Mouse (Mus musculus) hindbrain, embryonic 16.5 days (tissue): ENCODE measurements around the gene Padi2. TPM values are rescaled to one million over a fixed set of nuclear protein-coding genes. Genes with fewer than 3 reads are reported as not detected.

Experiments used
- ATAC-seq: fragments of 200-750 bp; cut with Nextera tagmentation; 2 replicates; pipeline ENCODE4 v1.8.0; 2017; ENCODE audit warnings: moderate TSS enrichment, moderate library complexity
- H3K27ac ChIP-seq: fragments of 300-500 bp; sonication (generic); 2 replicates; pipeline ENCODE4 v1.5.1; 2014; ENCODE audit warnings: low read depth, mild to moderate bottlenecking, control low read depth, low read length, moderate library complexity
- H3K27me3 ChIP-seq: fragments of 300-500 bp; sonication (generic); replicated peaks from 2 replicates; pipeline ENCODE4 v1.6.1; 2014; ENCODE audit warnings: low read length; ENCODE audit not compliant: control insufficient read depth, insufficient read depth
- H3K36me3 ChIP-seq: fragments of 300-500 bp; sonication (generic); 2 replicates; pipeline ENCODE4 v1.6.1; 2014; ENCODE audit warnings: mild to moderate bottlenecking, low read length, moderate library complexity, mixed read lengths; ENCODE audit not compliant: control insufficient read depth, insufficient read depth
- H3K4me1 ChIP-seq: fragments of 300-500 bp; sonication (generic); 2 replicates; pipeline ENCODE4 v1.6.1; 2014; ENCODE audit warnings: low read depth, low read length; ENCODE audit not compliant: control insufficient read depth, insufficient read depth
- H3K4me2 ChIP-seq: fragments of 300-500 bp; sonication (generic); 2 replicates; pipeline ENCODE4 v1.6.1; 2014; ENCODE audit warnings: mild to moderate bottlenecking, low read length, control low read depth, moderate library complexity
- H3K4me3 ChIP-seq: fragments of 300-500 bp; sonication (generic); 2 replicates; pipeline ENCODE4 v1.5.1; 2014; ENCODE audit warnings: mild to moderate bottlenecking, low read length, control low read depth, moderate library complexity
- H3K9ac ChIP-seq: fragments of 300-500 bp; sonication (generic); 2 replicates; pipeline ENCODE4 v1.6.1; 2014; ENCODE audit warnings: low read depth, mild to moderate bottlenecking, control low read depth, low read length, moderate library complexity
- H3K9me3 ChIP-seq: fragments of 300-500 bp; sonication (generic); 2 replicates; pipeline ENCODE4 v1.6.1; 2014; ENCODE audit warnings: mild to moderate bottlenecking, low read length, moderate library complexity; ENCODE audit not compliant: control insufficient read depth
- WGBS: fragments of 180-500 bp; shearing (Covaris S2); extraction: QIAGEN DNeasy Blood & Tissue Kit; methylation state at CpG from one replicate; pipeline ENCODE4 v1.1.7; 2014; 5-methylcytosine and 5-hydroxymethylcytosine counted together
- polyA plus RNA-seq: library from polyadenylated mRNA; unstranded; fragments of >200 nt; fragmentation: Nextera tagmentation; extraction: Ambion mirVana; gene quantifications from 2 replicates; pipeline ENCODE4 v1.2.1, GENCODE M21; 2015

Padi2 gene
- polyA plus RNA-seq, 1 experiment from 2014 or later, result 2.4 TPM

GRCm38 (mm10) chr4:140928349-140928748 lies 22.2 kb downstream of the Padi2 start:
- H3K36me3 ChIP-seq, result no peaks in the 10 kb centered on the region
- no peak overlapping the region for H3K27ac ChIP-seq
- ATAC-seq, result no peak
- H3K4me3 ChIP-seq, result no peak overlapping the region
- H3K4me1 ChIP-seq, result no peaks in the 10 kb centered on the region; the same call in 1 of the 2 replicates
- H3K9ac ChIP-seq, result no peak overlapping the region
- no peak overlapping the region for H3K4me2 ChIP-seq
- no peaks in the 10 kb centered on the region for H3K27me3 ChIP-seq
- WGBS, result 87% methylated on average over 9 of the region's 9 CpGs
- no peaks in the 10 kb centered on the region for H3K9me3 ChIP-seq

- H3K9me3 ChIP-seq, result no peaks in the 10 kb centered on the region
- peak overlapping the region; percentile 66; the same call in 1 of the 2 replicates for H3K27ac ChIP-seq
- ATAC-seq, result peak; percentile 95
Observed at GRCm38 (mm10) chr4:140929745-140930144, 23.6 kb downstream of the Padi2 start.

GRCm38 (mm10) chr4:140930900-140931470 lies 24.8 kb downstream of the Padi2 start:
- no peak for ATAC-seq
- Histone ChIP-seq H3K4me2 (no peak overlapping the region), H3K9me3 (no peaks in the 10 kb centered on the region), H3K4me3 (no peak overlapping the region), H3K4me1 (no peaks in the 10 kb centered on the region; the same call in 1 of the 2 replicates), H3K36me3 (no peaks in the 10 kb centered on the region), H3K27ac (no peak overlapping the region), H3K27me3 (no peaks in the 10 kb centered on the region), H3K9ac (no peak overlapping the region)
- WGBS, result 62% methylated on average over 10 of the region's 10 CpGs

More at GRCm38 (mm10) chr4:140929745-140930144, 23.6 kb downstream of the Padi2 start:
- Histone ChIP-seq H3K4me1 (no peaks in the 10 kb centered on the region; the same call in 1 of the 2 replicates), H3K4me2 (no peak overlapping the region), H3K27me3 (no peaks in the 10 kb centered on the region), H3K4me3 (no peak overlapping the region), H3K9ac (no peak overlapping the region), H3K36me3 (no peaks in the 10 kb centered on the region)
- WGBS, result 44% methylated on average over 8 of the region's 8 CpGs

GRCm38 (mm10) chr4:140935643-140936042 lies 29.5 kb downstream of the Padi2 start:
- no peaks in the 10 kb centered on the region; the same call in 1 of the 2 replicates for H3K4me1 ChIP-seq
- H3K36me3 ChIP-seq, result no peaks in the 10 kb centered on the region
- H3K9ac ChIP-seq, result no peak overlapping the region
- no peaks in the 10 kb centered on the region for H3K27me3 ChIP-seq
- WGBS, result 72% methylated on average over 9 of the region's 9 CpGs
- H3K4me2 ChIP-seq, result no peak overlapping the region
- H3K4me3 ChIP-seq, result no peak overlapping the region
- no peak for ATAC-seq
- H3K9me3 ChIP-seq, result peaks cover 3% of the 10 kb centered on the region; the same call in 1 of the 2 replicates
- H3K27ac ChIP-seq, result no peak overlapping the region

GRCm38 (mm10) chr4:140944356-140944755 lies 38.2 kb downstream of the Padi2 start:
- Histone ChIP-seq H3K9ac (no peak overlapping the region), H3K4me2 (no peak overlapping the region), H3K4me1 (no peaks in the 10 kb centered on the region), H3K36me3 (no peaks in the 10 kb centered on the region), H3K4me3 (no peak overlapping the region), H3K27me3 (no peaks in the 10 kb centered on the region), H3K27ac (no peak overlapping the region), H3K9me3 (no peaks in the 10 kb centered on the region)
- no peak for ATAC-seq
- 87% methylated on average over 12 of the region's 12 CpGs for WGBS

- H3K4me2 ChIP-seq, result no peak overlapping the region
- H3K4me3 ChIP-seq, result no peak overlapping the region
- H3K4me1 ChIP-seq, result no peaks in the 10 kb centered on the region
- H3K27me3 ChIP-seq, result no peaks in the 10 kb centered on the region
- H3K9me3 ChIP-seq, result no peaks in the 10 kb centered on the region
- WGBS, result 76% methylated on average over 5 of the region's 5 CpGs
- H3K36me3 ChIP-seq, result no peaks in the 10 kb centered on the region
- no peak overlapping the region for H3K9ac ChIP-seq
- H3K27ac ChIP-seq, result no peak overlapping the region
- ATAC-seq, result no peak
Observed at GRCm38 (mm10) chr4:140944961-140945442, 38.9 kb downstream of the Padi2 start.

GRCm38 (mm10) chr4:140945571-140945970 lies 39.4 kb downstream of the Padi2 start:
- no peaks in the 10 kb centered on the region for H3K9me3 ChIP-seq
- no peak overlapping the region for H3K4me3 ChIP-seq
- no peaks in the 10 kb centered on the region for H3K27me3 ChIP-seq
- H3K36me3 ChIP-seq, result no peaks in the 10 kb centered on the region
- H3K9ac ChIP-seq, result no peak overlapping the region
- H3K27ac ChIP-seq, result no peak overlapping the region
- H3K4me1 ChIP-seq, result no peaks in the 10 kb centered on the region
- 92% methylated on average over 4 of the region's 4 CpGs for WGBS
- no peak for ATAC-seq
- H3K4me2 ChIP-seq, result no peak overlapping the region

- Histone ChIP-seq H3K9ac (no peak overlapping the region), H3K4me3 (no peak overlapping the region), H3K9me3 (no peaks in the 10 kb centered on the region), H3K4me1 (no peaks in the 10 kb centered on the region), H3K27ac (no peak overlapping the region), H3K36me3 (no peaks in the 10 kb centered on the region), H3K27me3 (no peaks in the 10 kb centered on the region), H3K4me2 (no peak overlapping the region)
- no peak for ATAC-seq
- WGBS, result 91% methylated on average over 4 of the region's 4 CpGs
Observed at GRCm38 (mm10) chr4:140946048-140946447, 39.9 kb downstream of the Padi2 start.

GRCm38 (mm10) chr4:140946580-140947205 lies 40.5 kb downstream of the Padi2 start:
- Histone ChIP-seq H3K36me3 (no peaks in the 10 kb centered on the region), H3K9me3 (no peaks in the 10 kb centered on the region), H3K4me3 (no peak overlapping the region), H3K9ac (no peak overlapping the region), H3K4me2 (no peak overlapping the region), H3K27me3 (no peaks in the 10 kb centered on the region), H3K27ac (no peak overlapping the region), H3K4me1 (no peaks in the 10 kb centered on the region)
- no peak for ATAC-seq
- 79% methylated on average over 14 of the region's 14 CpGs for WGBS
